Mouse (Mus musculus): ENCODE data around the gene Kcnn1. TPM values are rescaled to one million over a fixed set of nuclear protein-coding genes. Genes with fewer than 3 reads are reported as not detected.

The Kcnn1 gene
- polyA plus RNA-seq, 1 experiment: 0.65 TPM

GRCm38 (mm10) chr8:70802786-70803510 is 60.1 kb downstream of the Kcnn1 start:
- H3K27ac ChIP-seq (ENCODE audit: insufficient read depth, low read length): no peak overlapping the region
- H3K36me3 ChIP-seq (ENCODE audit: control insufficient read depth, insufficient read depth, low read length): no peaks in the 10 kb centered on the region
- peaks cover 39% of the 10 kb centered on the region; the same call in 1 of the 2 replicates for H3K4me1 ChIP-seq (ENCODE audit: control insufficient read depth, insufficient read depth, insufficient read length)
- DNase-seq (ENCODE audit: low read depth in 1 of 2, low spot score in 2 of 2): no peak
- 83% methylated on average over 11 of the region's 11 CpGs for WGBS
- no peak for TF ChIP-seq POLR2A (IDR thresholded peaks at IDR 0.05; ENCODE audit: low read depth, low read length)
- TF ChIP-seq CTCF (IDR thresholded peaks at IDR 0.05; ENCODE audit: extremely low read depth, insufficient read depth, insufficient read length, insufficient replicate concordance): no peak
- H3K27me3 ChIP-seq (ENCODE audit: control insufficient read depth, insufficient read depth, low read length): no peaks in the 10 kb centered on the region
- no peak overlapping the region for H3K4me3 ChIP-seq (ENCODE audit: extremely low read depth, insufficient read depth, insufficient read length)

DNA sequence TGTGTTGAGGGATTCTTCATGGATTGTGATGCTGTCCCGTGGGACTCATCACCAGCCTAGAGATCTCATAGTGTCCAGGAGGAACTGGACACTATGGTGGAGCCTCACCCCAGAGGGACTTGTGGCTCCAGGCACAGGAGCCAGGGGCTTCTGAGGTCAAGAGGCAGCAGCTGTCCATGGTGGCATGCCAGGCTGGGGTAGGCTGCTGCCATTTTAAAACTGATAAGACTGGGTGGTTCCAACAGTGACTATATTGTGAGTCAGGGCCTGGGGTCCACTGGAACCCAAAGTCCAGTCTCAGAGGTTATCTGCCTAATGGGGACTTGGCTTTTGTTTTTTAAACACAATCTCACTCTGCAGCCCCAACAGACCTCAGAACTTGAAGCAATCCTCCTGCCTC is 61.2 kb downstream of the Kcnn1 start:
- Histone ChIP-seq H3K4me1 (ENCODE audit: control insufficient read depth, insufficient read depth, insufficient read length) (peaks cover 40% of the 10 kb centered on the region), H3K36me3 (ENCODE audit: control insufficient read depth, insufficient read depth, low read length) (no peaks in the 10 kb centered on the region), H3K4me3 (ENCODE audit: extremely low read depth, insufficient read depth, insufficient read length) (no peak overlapping the region), H3K27ac (ENCODE audit: insufficient read depth, low read length) (no peak overlapping the region), H3K27me3 (ENCODE audit: control insufficient read depth, insufficient read depth, low read length) (no peaks in the 10 kb centered on the region)
- no peak for TF ChIP-seq POLR2A (IDR thresholded peaks at IDR 0.05; ENCODE audit: low read depth, low read length)
- no peak for TF ChIP-seq CTCF (IDR thresholded peaks at IDR 0.05; ENCODE audit: extremely low read depth, insufficient read depth, insufficient read length, insufficient replicate concordance)
- WGBS: 75% methylated on average over 1 of the region's 1 CpGs
- no peak for DNase-seq (ENCODE audit: low read depth in 1 of 2, low spot score in 2 of 2)

- Histone ChIP-seq H3K4me1 (ENCODE audit: control insufficient read depth, insufficient read depth, insufficient read length) (peaks cover 38% of the 10 kb centered on the region), H3K27ac (ENCODE audit: insufficient read depth, low read length) (no peak overlapping the region), H3K4me3 (ENCODE audit: extremely low read depth, insufficient read depth, insufficient read length) (no peak overlapping the region), H3K27me3 (ENCODE audit: control insufficient read depth, insufficient read depth, low read length) (no peaks in the 10 kb centered on the region), H3K36me3 (ENCODE audit: control insufficient read depth, insufficient read depth, low read length) (no peaks in the 10 kb centered on the region)
- no peak for TF ChIP-seq POLR2A (IDR thresholded peaks at IDR 0.05; ENCODE audit: low read depth, low read length)
- TF ChIP-seq CTCF (IDR thresholded peaks at IDR 0.05; ENCODE audit: extremely low read depth, insufficient read depth, insufficient read length, insufficient replicate concordance): no peak
- WGBS: 32% methylated on average over 15 of the region's 15 CpGs
- DNase-seq (ENCODE audit: low read depth in 1 of 2, low spot score in 2 of 2): peak in 1 of 2 experiments; percentile 44
Observed at GRCm38 (mm10) chr8:70801156-70801555, 61.9 kb downstream of the Kcnn1 start.

DNA sequence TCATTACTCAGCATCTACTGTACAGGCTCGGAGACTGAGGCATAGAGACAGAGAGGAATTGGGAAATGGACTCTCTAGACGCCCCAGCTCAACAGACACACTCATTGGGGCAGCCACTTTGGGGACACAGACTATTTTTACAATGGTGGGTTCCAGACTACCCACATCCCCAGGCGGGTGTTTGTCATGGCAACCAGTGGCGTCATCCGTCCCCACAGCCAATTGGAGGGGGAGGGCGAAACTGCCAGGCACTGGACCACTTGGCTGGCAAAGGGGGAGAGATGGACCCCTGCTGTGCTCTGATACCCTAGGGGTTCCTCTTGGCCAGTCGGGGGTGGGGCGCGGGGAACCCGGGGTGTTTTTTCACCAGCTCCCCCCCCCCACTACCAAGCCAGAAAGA is 62.4 kb downstream of the Kcnn1 start:
- H3K4me3 ChIP-seq (ENCODE audit: extremely low read depth, insufficient read depth, insufficient read length): no peak overlapping the region
- TF ChIP-seq POLR2A (IDR thresholded peaks at IDR 0.05; ENCODE audit: low read depth, low read length): no peak
- no peak for TF ChIP-seq CTCF (IDR thresholded peaks at IDR 0.05; ENCODE audit: extremely low read depth, insufficient read depth, insufficient read length, insufficient replicate concordance)
- 44% methylated on average over 10 of the region's 10 CpGs for WGBS
- H3K27ac ChIP-seq (ENCODE audit: insufficient read depth, low read length): no peak overlapping the region
- no peaks in the 10 kb centered on the region for H3K27me3 ChIP-seq (ENCODE audit: control insufficient read depth, insufficient read depth, low read length)
- no peak for DNase-seq (ENCODE audit: low read depth in 1 of 2, low spot score in 2 of 2)
- peaks cover 33% of the 10 kb centered on the region for H3K4me1 ChIP-seq (ENCODE audit: control insufficient read depth, insufficient read depth, insufficient read length)
- no peaks in the 10 kb centered on the region for H3K36me3 ChIP-seq (ENCODE audit: control insufficient read depth, insufficient read depth, low read length)

DNA sequence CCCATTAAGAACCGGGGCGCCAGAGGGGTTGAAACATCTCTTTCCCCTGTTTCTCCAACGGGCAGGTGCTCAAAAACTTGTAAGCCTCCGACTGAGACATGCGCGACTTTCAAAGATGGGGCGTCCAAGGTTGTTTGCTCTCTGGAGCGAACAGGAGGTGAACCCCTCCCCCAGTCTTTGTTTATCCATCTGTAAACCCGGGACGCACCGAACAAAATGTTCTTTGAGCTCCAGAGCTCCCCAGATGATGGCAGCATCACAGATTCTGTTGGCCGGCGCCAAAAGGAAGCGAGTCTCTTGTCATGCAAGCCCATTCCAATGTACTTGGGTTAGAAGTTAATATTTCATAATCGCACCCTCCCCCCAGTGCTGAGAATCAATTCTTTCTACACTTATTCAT is 64.8 kb downstream of the Kcnn1 start:
- Histone ChIP-seq H3K36me3 (ENCODE audit: control insufficient read depth, insufficient read depth, low read length) (no peaks in the 10 kb centered on the region), H3K27ac (ENCODE audit: insufficient read depth, low read length) (no peak overlapping the region), H3K27me3 (ENCODE audit: control insufficient read depth, insufficient read depth, low read length) (no peaks in the 10 kb centered on the region), H3K4me1 (ENCODE audit: control insufficient read depth, insufficient read depth, insufficient read length) (peaks cover 29% of the 10 kb centered on the region), H3K4me3 (ENCODE audit: extremely low read depth, insufficient read depth, insufficient read length) (no peak overlapping the region)
- DNase-seq (ENCODE audit: low read depth in 1 of 2, low spot score in 2 of 2): no peak
- WGBS: 38% methylated on average over 15 of the region's 15 CpGs
- TF ChIP-seq CTCF (IDR thresholded peaks at IDR 0.05; ENCODE audit: extremely low read depth, insufficient read depth, insufficient read length, insufficient replicate concordance) (no peak), POLR2A (IDR thresholded peaks at IDR 0.05; ENCODE audit: low read depth, low read length) (no peak)

DNA sequence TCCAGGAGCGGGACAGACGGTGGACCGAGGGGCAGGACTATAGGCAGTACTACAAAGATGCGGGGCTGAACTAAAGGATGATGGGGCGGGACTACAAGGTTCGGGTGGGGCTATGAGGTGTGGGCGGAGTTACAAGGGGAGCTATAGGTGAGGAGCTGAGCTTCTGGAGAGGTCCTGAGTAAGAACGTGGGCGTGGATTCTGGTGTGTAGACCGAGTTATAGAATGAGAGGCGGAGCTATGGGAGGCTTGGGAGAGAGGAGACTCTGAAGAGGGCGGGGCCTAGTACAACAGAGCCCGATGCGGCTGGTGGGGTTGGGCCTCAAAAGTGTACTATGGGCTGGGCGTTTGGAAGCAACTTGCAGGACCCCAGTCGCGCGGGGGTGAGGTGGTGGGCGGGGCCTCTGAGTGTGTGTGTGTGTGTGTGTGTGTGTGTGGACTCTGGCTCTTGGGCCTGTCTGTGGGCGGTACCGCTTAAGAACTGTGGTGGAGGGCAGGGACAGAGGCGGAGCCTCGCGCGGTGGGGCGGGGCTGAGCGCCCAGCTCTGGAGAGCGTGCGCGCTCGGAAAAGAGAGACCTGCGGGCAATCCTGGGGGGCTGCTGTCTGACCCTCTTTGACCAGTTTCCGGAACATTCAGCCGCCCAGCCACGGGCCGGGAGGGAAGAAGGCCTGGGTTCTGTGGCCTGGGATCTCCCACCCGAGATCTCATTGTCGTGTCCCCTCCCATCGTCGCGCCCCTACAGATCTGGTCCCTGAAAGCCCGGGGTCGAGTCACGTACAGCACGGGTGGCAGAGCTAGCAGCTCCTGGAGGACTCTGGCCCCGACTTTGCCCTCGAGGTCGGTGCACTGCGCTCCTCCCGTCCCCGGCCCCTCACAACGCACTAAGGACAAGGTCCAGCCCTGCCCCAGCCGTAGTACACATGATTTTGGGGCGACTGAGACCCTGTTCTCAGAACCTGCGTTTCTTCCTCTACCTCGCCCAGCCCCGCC is 65.7 kb downstream of the Kcnn1 start:
- Histone ChIP-seq H3K4me3 (ENCODE audit: extremely low read depth, insufficient read depth, insufficient read length) (peak overlapping the region; percentile 58), H3K4me1 (ENCODE audit: control insufficient read depth, insufficient read depth, insufficient read length) (peaks cover 35% of the 10 kb centered on the region), H3K36me3 (ENCODE audit: control insufficient read depth, insufficient read depth, low read length) (no peaks in the 10 kb centered on the region), H3K27ac (ENCODE audit: insufficient read depth, low read length) (no peak overlapping the region), H3K27me3 (ENCODE audit: control insufficient read depth, insufficient read depth, low read length) (no peaks in the 10 kb centered on the region)
- TF ChIP-seq CTCF (IDR thresholded peaks at IDR 0.05; ENCODE audit: extremely low read depth, insufficient read depth, insufficient read length, insufficient replicate concordance) (no peak), POLR2A (IDR thresholded peaks at IDR 0.05; ENCODE audit: low read depth, low read length) (no peak)
- WGBS: 2% methylated on average over 56 of the region's 57 CpGs
- DNase-seq (ENCODE audit: low read depth in 1 of 2, low spot score in 2 of 2): peak; percentile 74 to 80
